Mouse (Mus musculus): ENCODE data around the gene Grm1. TPM values are rescaled to one million over a fixed set of nuclear protein-coding genes. Genes with fewer than 3 reads are reported as not detected.

Grm1 gene
- polyA plus RNA-seq, 1 experiment from 2014 or later: 0.04 TPM

GRCm38 (mm10) chr10:10655991-10656390, 426.2 kb downstream of the Grm1 start:
- no peaks in the 10 kb centered on the region for H3K9me3 ChIP-seq (ENCODE audit: control insufficient read depth, low read length)
- H3K9ac ChIP-seq (ENCODE audit: low read depth, low read length): no peak overlapping the region
- ATAC-seq (ENCODE audit: low read depth): no peak
- no peak overlapping the region for H3K4me2 ChIP-seq (ENCODE audit: low read depth, low read length)
- no peak for DNase-seq (ENCODE audit: low spot score)
- H3K27me3 ChIP-seq (replicated peaks; ENCODE audit: control insufficient read depth, insufficient read depth, low read length): no peaks in the 10 kb centered on the region
- H3K4me3 ChIP-seq (ENCODE audit: low read depth, low read length): no peak overlapping the region
- no peaks in the 10 kb centered on the region for H3K36me3 ChIP-seq (ENCODE audit: control insufficient read depth, insufficient read depth, low read length)
- H3K4me1 ChIP-seq (ENCODE audit: control insufficient read depth, insufficient read depth, low read length): no peaks in the 10 kb centered on the region
- no peak overlapping the region for H3K27ac ChIP-seq (replicated peaks; ENCODE audit: low read depth, low read length)

Other genes starting within 250 kb of the Grm1 start
- gene Shprh, start 67.1 kb upstream of the Grm1 start, polyA plus RNA-seq (2014; fragmentation: Nextera tagmentation; extraction: Ambion mirVana): 16.7 and 16.9 TPM in 2 replicates
- 21.4 and 24.2 TPM in 2 replicates for gene Fbxo30, start 199.0 kb upstream of the Grm1 start, polyA plus RNA-seq (2014; fragmentation: Nextera tagmentation; extraction: Ambion mirVana)